Mouse (Mus musculus): Measurements from ENCODE around the gene Ptdss2.

The Ptdss2 gene

DNA sequence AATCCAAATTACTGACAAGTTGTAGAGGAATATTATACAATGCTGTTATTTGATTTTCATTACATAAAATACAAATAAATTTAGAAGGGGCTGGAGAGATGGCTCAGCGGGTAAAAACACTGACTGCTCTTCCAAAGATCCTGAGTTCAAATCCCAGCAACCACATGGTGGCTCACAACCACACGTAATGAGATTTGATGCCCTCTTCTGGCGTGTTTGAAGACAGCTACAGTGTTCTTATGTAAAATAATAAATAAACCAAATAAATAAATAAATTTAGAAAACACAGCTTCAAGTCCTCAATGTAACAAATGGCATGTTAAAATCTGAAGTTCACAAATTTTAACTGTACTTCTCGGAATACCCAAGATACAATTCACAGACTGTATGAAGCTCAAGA lies 52.9 kb downstream of the Ptdss2 start:
- DNase-seq = no peak

DNA sequence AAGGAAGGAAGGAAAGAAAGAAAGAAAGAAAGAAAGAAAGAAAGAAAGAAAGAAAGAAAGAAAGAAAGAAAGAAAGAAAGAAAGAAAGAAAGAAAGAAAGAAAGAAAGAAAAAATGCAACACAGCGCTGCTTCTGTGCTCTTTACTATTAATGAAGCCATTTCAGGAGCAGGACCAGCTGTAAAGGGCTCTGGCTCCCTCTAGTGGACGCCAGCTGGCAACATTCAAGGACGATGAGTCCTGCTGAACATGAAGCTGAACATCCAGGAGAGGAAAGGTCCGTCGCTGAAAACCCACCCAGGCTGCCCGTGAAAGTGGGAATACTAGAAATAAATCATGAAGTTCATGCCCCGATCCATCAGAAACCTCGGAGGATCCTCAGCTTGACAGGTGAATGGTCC lies 54.0 kb downstream of the Ptdss2 start:
- peak; percentile 84 to 91 for DNase-seq

DNA sequence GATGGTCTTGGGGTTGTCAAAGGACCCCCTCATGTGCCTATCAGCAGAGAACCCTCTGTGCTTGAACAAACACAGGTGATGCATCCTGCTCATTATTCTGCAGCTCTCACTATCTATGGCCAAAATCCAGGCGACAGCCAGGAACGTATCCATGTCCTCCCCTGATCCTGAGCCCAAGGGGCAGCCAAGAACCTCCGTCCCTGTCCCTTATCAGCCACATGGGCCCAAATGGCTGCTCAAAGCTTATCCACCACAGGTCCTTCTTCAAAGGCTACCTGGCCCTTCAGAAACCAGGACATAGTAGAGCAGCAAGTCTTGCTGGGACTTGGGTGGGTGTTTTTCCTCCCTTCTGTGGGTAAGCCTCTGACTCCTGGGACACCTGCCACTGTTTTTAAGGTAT lies 66.0 kb downstream of the Ptdss2 start:
- no peak for DNase-seq

DNA sequence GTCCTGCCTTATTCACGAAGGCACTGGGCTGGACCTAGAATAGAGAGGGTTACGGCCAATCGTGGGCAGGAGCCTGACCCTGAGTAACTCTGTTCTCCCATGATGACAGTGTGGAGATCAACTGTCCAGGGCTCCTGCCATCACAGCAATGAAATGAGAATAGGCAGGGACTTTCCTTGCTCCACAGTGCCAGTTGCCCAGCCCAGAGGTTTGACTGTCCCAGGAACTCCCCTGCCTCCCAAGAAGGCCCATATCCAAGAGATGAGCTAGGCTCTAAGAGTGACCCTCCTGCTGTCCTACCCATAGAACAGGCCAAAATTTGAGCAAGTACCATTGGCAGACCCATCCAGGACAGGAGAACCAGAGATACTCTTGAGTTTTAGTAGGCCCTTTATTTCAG lies 66.6 kb downstream of the Ptdss2 start:
- DNase-seq = no peak

DNA sequence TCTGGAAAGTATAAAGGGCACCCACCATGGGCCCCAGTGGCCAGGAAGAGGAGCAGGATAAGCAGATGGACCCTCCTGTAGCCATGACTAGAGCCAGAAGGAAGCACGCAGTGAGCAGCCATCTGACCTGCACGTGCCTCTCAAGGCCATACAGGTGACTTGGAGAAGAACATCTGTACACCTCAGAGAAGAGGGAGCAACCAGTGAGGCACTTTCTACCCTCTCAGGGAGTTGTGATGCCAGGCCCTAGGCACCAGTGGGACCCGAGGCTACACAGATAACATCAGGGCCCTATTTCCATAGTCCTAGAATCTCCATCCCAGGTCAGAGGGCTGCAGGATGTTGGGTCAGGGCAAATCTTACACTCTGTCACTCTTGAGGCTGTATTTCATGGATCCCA lies 68.0 kb downstream of the Ptdss2 start:
- no peak for DNase-seq

DNA sequence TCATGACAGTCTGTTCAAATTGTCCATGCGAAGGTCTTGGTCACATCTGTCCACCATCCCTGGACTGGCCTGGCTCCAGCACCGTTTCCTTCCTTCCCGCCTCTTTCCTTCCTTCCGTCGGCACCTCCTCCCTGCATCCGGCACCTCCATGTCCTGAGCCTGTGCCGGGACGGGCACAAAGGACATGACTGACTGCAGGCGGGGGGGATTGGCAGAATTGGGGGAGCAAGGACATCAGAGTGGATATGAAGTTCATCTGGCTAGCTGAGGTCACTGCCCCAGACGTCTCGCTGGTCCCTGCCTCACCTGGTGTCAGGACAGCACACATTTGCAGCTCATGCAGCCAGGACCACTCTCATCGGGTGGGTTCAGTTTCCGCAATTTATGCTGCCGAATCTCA lies 68.9 kb downstream of the Ptdss2 start:
- DNase-seq = peak; percentile 49 to 69

DNA sequence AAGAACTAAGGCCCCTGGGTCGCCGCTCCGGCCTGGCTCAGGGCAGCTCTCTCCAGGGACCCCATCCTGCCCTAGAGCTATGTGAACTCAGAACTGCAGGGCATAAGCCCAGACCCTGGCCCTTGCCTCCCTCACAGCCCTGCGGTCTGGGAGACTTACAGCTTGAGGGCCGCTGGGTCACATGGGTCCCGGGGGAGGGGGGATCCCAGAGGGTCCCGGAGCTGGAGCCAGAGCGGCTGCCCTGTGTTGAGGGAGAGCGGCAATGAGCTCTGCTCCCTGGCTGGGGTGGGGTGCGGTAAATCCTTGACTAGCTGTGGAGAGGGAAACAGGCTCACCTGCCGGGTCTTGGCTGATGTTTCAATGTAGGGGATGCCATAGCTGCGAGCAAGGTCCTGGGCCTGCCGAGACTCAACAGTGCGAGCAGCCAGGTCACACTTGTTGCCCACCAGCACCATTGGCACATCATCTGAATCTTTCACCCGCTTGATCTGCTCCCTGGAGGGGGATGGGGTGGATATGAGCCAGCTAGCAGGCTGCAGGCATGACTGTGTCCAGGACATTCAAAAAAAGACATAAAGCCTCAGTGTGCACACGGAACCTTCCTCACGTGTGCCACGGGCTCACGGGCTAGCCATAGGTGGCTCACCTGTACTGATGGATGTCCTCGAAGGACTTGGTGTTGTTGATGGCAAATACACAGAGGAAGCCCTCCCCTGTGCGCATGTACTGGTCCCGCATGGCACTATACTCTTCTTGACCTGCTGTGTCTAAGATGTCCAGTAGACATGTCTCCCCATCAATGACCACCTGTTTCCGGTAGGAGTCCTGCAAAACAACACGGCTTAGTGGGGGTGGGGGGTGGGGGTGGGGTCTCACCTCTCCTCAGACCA lies 69.9 kb downstream of the Ptdss2 start:
- no peak for DNase-seq

DNA sequence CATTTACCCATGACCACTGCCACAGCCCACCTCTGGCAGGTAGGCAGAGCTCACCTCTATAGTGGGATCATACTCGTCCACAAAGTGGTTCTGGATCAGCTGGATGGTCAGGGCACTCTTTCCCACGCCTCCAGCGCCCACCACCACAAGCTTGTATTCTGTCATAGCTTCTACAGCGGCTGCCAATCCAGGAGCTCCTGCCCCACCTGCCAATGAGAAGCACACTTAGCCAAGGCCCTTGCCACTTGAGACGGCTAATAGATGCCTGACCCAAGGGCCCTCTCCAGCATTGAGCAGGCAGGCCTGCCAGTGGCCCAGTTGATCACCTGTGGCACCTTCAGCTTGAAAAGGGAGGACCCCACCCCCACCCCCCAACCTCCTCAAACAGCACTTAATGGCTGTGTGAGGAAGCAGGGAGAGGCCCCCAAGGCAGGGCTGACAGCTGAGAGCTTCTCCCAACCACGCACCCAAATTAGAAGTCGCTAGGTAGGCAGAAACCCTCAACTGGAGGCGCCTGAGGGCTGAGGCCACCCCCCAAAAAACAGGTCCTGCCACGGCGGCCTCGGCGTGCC lies 70.7 kb downstream of the Ptdss2 start:
- peak; percentile 52 to 79 for DNase-seq

DNA sequence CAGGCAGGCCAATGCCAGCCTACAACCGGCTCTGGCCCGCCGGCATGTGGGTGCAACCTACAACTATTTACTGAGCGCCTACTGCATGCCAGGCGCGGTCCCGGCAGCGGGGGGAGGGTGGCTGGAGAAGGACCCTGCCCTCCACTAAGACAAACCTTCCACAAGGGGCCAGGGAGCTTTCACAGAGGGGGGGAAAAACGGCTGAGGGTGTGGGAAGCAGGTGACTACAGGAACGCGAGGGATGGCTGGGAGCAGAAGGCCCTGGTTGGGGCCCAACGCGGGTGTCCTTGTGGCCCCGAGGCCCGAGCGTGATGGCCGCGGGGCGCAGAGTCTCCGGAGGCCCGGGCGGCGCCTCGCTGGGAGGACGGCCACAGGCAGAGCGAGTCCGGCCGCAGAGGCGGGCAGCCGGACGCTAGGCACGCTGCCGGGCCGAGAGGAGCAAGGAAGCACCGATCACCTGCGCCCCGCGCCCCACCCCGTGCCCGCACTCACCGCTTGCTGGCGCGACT lies 71.2 kb downstream of the Ptdss2 start:
- peak; percentile 56 to 67 for DNase-seq

DNA sequence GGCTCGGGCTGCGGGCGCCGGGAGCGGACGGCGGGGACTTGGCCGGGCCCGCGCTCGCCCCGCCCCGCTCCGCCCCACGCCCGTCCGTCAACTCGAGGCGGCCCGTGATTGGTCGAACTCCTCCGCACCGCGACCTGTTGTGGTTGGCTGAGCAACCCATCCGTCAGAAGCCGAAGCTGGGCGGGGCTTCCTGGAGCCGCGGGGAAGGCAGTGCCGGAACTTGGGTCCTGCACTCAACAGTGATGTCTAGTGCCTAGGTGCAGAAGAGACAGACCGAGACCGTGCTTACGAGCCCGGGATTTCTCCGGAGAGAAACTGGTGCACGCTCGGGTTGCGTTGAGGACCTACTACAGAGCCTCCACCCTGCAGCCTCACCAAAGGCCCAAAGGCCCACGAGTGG lies 71.8 kb downstream of the Ptdss2 start, which contains the start of the genes Hras and Lrrc56:
TSS of gene Hras (minus strand) at position 58 of the 400 bp plus-strand sequence.
TSS of gene Lrrc56 (plus strand) at position 210 of the 400 bp plus-strand sequence.
- DNase-seq = peak; percentile 98 to 99

DNA sequence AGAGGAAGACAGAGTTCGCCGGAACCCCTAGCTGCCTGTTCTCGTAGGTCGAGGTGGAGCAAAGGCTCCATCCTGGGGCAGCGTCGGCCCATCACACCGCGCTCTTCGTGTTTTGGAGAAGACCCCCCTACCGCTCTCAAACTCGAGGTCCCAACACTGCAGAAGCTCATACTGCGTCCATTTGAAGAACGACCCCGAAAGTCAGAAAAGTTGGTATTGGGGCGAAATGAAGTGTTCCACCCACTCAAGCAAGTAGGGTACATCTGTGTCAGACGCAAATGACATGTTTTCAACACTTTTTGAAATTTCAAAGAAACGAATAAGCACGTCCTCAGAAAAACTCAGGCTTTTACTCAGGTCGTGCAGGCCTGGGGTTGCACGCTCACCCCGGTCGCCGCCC lies 72.2 kb downstream of the Ptdss2 start:
- DNase-seq = no peak

DNA sequence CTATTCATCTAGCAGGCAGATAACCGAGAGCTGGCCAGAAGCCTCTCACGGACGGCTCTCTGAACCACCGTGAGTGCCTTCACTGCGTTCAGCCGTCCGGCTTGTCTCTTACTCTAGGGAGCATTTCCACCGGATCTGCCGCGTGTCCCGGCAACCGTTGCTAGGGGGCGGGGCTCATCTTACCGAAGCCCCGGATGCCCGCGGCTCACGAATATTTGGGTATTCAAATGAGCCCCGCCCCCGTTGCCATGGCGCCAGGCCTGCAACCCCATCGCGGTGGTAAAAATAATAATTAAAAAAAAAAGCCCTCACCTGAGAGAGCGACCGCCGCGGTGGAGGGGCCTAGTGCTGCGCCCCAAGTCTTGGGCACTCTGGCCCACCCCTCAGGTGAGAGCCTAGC lies 72.6 kb downstream of the Ptdss2 start:
- peak; percentile 91 to 92 for DNase-seq

DNA sequence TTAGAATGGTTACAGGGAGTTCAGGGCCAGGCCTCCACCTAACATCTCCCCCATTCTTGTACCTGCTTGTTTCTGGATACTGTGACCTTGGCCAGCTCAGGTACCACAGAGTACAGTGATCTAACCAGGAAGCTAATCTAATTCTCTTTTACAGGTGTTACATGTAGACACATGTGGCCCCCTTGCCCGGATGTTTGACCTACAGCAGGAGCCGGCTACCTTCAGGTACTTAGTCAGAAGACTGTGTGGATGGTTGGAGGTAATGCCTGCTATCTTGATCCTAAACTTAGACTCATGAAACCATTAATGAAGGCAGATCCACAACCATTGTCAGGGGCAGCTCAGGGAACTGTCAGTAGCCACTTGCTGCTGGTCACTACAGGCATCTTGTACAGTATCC lies 73.6 kb downstream of the Ptdss2 start:
- no peak for DNase-seq

DNA sequence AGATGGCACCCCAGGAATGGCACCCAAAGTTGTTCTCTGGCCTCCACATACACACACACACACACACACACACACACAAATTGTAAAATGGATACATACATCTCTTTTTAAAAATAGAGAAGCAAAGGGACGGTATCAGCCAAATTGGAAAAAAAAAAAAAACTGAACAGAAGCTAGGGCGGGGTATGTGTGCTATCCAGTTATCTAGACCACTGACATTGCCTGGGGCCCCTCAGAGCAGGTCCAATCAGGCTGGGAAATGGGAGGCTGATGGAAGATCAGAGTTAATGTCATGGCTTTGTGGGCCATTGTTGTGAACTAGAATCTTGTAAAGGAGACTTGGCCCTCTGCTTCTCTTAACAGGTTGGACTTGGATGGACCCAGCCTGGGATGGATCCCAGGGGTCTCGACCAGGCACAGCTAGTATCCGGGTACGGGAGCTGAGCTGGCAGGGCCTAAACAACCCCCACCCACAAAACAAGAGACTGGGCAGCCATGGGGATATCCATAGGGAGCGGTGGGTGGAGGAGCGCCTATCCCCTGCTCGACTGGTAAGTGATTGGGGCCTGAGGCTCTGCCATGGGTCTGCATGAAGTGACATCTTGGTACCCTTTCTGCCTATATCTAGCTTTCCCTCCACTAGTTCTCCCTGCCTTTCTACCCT lies 74.6 kb downstream of the Ptdss2 start:
- no peak for DNase-seq

DNA sequence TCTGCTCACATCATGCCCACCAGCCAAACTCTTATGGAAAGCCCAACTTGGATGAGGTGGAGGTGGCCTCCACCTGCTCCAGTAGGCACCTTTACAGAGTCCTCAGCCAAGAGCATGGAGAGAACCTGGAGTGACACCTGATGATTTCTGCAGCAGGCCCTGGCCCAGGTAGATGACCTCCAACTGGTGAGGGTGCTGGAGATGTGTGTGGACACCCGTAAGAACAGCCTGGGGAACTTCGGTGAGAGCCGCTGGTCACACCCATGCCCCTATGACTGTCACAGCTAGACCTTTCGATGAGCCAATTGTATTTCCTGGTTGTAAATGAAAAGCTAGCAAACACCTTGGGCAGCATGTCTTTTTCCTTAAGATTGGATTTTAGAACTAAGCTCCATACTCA lies 75.9 kb downstream of the Ptdss2 start:
- no peak for DNase-seq

DNA sequence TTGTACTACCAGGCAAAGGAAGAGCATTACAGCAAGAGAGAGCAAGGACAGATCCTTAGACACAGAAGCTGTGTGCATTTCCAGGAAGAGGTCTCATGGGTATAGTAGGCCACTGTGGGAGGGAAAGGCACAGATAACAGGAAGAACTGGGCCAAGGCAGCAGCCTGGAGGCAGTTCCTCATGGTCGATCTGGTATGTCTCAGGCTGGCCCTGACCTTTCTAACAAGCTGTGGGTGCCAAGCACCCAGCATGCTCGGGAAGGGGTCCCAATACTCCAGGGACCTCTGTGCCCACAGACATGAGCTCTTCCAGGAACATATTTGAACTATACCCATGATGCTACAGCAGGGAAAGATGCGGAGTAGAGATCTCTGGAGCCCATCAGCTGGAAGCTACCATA lies 82.4 kb downstream of the Ptdss2 start:
- DNase-seq = no peak

DNA sequence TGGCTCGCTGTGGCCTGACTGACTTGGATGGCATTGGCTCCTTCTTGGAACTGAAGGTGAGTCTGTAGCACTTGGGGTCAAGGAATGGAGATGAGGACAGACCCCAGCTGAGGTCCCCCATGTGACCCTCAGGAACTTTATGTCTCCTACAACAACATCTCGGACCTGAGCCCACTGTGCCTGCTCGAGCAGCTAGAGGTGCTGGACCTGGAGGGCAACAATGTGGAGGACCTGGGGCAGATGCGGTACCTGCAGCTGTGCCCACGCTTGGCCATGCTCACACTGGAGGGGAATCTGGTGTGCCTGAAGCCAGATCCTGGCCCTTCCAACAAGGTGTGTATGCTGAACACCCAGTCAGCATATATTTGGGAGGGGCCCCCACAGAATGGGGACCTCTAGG lies 83.3 kb downstream of the Ptdss2 start:
- DNase-seq = peak in 1 of 2 experiments; percentile 19

DNA sequence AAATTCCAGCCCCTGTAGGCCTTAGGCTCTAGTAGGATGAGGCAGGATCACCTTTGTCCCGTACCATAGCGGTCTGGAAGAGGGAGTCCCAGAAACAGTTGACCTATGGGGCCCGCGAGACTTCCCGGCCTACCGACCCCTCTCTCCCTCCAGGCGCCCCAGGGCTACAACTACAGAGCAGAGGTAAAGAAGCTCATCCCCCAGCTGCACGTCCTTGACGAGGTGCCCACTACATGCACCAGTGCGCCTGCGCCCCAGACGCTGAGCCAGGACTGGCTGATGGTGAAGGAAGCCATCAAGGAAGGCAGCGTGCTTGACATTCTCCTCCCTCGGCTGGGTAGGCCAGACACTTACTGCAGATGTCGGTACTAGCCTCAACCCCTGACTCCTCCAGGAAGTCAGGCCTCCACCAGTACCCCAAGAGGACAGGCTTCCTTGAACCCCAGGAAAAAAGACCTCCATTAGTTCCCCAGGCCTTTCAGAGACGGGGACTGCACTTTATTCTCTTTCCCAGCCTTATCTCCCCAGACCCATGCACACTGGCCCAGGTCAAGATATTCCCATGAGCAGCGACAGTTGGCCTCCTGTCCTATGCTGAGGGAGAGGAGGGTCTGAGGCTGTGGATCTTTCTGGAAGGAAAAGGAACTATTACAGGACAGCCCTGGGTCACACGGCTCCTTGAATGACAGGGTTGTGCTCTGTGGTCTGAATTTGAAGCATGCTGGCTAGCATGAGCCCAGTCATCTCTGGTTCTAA lies 84.2 kb downstream of the Ptdss2 start:
- peak in 1 of 2 experiments; percentile 18 for DNase-seq

Measured in lung, postnatal 4 days (tissue).